Mouse (Mus musculus): ENCODE results near the gene Zfyve1.
A peak's percentile ranks its signal among the peaks of the same experiment; 100 is the strongest.
"Not testable (repeated sequence)": the region's sequence is repeated elsewhere in the genome, so short reads cannot be mapped to it uniquely, and the experiment has no call there.

Gene Zfyve1

DNA sequence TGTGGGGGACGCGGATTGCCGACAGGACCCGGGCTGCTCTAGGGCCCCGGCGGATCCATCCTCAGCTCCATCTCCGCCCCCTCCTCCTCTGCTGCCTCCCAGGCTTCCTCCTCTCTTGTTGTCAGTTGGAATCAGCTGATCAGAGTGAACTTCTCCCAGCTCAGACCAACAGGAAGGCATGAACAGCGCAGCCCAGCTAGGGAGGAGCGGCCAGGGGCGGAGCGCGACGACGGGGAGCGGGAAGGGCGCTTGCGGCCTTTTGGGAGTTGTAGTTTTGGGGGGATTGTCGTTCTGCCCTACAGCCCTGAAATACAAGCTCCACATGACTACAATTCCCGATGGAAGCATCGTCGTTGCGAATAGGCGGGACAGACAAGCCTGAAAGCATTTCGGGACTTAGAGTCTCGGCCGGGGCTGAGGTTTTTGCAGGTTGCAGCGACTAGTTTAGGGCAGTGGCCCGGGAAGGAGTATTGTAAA lies at the start of gene Zfyve1:
TSS of gene Zfyve1 (minus strand) at position 198 of the 477 bp plus-strand sequence.
- peak; percentile 100 for ATAC-seq (ENCODE audit: insufficient number of reproducible peaks, low FRiP score, low TSS enrichment)

- no peak for ATAC-seq (ENCODE audit: insufficient number of reproducible peaks, low FRiP score, low TSS enrichment)
Observed at GRCm38 (mm10) chr12:83643116-83643515, 46.1 kb upstream of the Zfyve1 start.

GRCm38 (mm10) chr12:83641233-83641632 lies 44.2 kb upstream of the Zfyve1 start:
- no peak for ATAC-seq (ENCODE audit: insufficient number of reproducible peaks, low FRiP score, low TSS enrichment)

- no peak for ATAC-seq (ENCODE audit: insufficient number of reproducible peaks, low FRiP score, low TSS enrichment)
Observed at GRCm38 (mm10) chr12:83633807-83634206, 36.8 kb upstream of the Zfyve1 start.

DNA sequence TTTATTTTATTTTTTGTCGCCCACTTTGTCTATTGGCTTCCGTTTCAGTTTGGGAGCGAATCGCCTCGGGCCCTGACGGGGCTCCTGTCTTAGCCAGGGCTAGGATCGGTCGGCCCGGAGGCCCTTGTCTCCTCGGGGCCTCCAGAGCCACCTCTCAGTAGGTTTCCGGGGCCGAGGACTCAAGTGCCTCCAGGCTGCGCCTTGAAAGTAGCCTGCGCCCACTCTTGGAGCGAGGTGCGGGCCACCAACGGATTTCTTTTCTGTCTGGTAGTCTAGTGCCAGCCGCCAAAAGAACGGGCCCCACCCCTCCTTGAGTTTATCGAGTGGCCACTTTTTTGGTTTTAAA lies 35.6 kb upstream of the Zfyve1 start:
- ATAC-seq (ENCODE audit: insufficient number of reproducible peaks, low FRiP score, low TSS enrichment), result peak; percentile 42; the same call in 1 of the 2 replicates

DNA sequence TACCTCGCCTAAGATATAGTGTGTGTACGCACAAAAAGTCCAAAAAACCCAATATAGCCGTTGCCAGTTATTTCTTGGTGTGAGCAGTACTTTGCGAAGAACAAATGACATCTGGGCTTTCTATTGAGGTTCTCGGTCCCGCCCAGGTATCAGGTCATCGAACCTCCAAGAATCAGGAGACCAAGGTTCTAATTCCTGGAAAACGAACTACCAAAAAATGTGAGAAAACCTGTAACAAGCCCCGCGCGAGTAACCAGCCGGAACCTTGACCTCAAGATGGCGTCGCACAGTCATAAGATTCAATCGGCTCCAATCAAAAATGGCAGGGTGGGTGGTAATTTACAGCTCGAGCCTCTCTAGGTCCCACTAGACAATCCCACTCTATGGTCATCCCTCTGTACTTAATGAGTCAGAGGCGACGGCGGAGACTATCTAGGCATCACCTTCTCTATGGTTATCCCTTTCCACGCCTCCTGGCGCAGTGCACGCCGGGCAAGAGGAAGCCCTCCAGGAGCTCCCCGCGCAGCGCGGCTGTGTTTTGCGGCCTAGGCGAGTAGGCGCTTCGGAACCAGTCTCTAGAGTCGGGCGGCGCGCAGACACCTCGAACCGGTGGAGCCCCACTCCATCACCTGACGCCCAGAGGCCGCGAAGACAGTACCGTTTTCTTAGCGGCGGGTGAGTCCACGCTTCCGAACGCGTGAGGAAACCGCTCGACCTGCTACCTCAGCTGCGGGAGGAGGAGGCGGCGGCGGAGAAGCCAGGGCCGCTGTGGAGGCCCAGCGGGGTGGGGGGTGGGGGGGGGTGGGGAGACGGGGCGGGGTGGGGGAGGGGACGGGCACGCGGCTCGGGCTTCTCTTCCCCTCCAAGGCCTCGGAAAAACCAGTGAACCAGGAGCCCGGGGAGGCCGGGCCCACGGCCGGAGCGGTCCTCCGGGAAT lies 35.0 kb upstream of the Zfyve1 start:
- ATAC-seq (ENCODE audit: insufficient number of reproducible peaks, low FRiP score, low TSS enrichment), result peak; percentile 100

DNA sequence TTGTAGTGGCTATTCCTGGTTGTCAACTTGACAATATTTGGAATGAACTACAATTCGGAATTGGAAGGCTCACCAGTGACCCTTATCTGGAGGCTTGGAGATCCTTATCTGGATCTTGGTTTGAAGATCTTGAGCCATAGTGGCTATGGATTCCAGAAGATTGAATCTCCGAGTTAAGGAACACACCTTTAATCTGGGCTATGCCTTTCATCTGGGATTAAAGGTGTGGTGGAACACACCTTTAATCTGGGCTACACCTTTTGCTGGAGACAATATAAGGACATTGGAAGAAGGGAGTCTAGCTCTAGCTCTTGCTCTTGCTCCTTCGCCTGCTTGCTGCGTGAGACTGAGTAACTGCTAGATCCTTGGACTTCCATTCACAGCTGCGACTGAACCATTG lies 33.9 kb upstream of the Zfyve1 start, which contains the start of gene Rbm25:
TSS of gene Rbm25 (plus strand) at position 301 of the 400 bp plus-strand sequence.
- not testable (repeated sequence) for ATAC-seq (ENCODE audit: insufficient number of reproducible peaks, low FRiP score, low TSS enrichment)

GRCm38 (mm10) chr12:83624321-83624720 lies 27.3 kb upstream of the Zfyve1 start:
- no peak for ATAC-seq (ENCODE audit: insufficient number of reproducible peaks, low FRiP score, low TSS enrichment)

DNA sequence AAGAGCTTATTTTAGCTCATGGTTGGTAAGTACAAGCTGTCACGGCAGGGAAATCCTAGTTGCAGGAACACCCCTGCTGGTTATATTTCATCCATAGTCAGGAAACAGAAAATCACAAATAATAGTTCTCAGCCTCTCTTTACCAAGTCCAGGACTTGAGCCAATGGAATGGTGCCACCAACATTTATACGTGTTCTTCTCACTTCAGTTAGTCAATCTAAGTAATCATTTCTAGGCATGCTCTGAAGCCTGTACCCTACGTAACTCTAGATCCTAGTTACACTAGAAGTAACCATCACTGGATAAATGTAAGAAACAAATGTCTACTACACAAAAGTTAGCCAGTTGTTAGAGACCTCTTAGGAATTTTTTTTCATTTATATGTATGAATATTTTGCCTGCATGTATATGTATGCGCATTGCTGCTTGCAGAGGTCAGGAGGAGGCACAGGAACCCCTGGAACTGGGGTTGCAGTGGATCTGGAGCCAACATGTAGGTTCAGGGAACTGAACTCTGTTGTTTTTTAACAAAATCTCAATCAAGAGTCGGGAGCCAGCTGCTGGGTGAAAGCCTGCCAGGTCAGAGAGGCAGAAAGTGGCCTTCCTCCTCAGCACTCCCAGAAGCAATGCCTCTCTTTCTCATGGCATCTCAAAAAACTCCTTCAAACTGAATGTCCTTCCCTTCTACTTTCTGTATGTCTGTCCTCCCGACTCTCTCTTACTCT lies 25.2 kb upstream of the Zfyve1 start:
- no peak for ATAC-seq (ENCODE audit: insufficient number of reproducible peaks, low FRiP score, low TSS enrichment)

- ATAC-seq (ENCODE audit: insufficient number of reproducible peaks, low FRiP score, low TSS enrichment), result not testable (repeated sequence)
Observed at GRCm38 (mm10) chr12:83620694-83621093, 23.7 kb upstream of the Zfyve1 start.

DNA sequence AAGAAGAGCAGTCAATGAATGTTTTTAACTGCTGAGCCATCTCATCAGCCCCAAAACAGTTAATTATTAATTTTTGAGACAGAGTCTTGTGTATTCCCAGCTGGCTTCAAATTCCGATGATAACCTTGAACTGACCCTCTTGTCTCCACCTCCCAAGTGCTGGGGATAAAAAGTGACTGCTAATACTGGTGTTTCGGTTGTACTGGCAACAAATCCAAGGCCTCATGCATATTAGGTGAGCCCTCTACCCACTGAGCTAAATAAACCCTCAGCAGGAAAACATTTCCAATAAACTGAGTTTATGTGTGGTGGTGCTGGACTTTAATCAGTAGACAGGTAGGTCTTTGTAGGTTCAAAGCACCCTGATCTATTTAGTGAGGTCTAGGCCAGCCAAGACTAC lies 22.0 kb upstream of the Zfyve1 start:
- no peak for ATAC-seq (ENCODE audit: insufficient number of reproducible peaks, low FRiP score, low TSS enrichment)

- no peak for ATAC-seq (ENCODE audit: insufficient number of reproducible peaks, low FRiP score, low TSS enrichment)
Observed at GRCm38 (mm10) chr12:83617261-83617660, 20.2 kb upstream of the Zfyve1 start.

GRCm38 (mm10) chr12:83606411-83606810 lies 9.4 kb upstream of the Zfyve1 start:
- ATAC-seq (ENCODE audit: insufficient number of reproducible peaks, low FRiP score, low TSS enrichment), result not testable (repeated sequence)

DNA sequence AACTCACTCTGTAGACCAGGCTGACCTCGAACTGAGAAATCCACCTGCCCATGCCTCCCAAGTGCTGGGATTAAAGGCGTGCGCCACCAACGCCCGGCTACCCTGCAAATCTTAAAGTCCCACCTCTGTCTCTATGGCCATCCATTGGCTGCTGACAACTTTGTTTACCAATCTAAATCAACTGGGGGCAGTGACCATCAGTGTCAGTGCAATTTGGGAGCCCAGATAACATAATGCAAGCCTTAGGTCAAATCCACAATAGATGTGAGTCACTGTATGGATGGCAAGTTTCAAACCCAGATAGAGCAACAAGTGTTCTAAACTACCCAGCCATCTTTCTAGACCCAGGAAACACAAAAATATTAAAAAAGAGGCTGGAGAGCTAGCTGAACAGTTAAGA lies 5.3 kb upstream of the Zfyve1 start:
- ATAC-seq (ENCODE audit: insufficient number of reproducible peaks, low FRiP score, low TSS enrichment), result no peak

GRCm38 (mm10) chr12:83597881-83598280 lies 859 bp upstream of the Zfyve1 start:
- no peak for ATAC-seq (ENCODE audit: insufficient number of reproducible peaks, low FRiP score, low TSS enrichment)

GRCm38 (mm10) chr12:83596191-83596954 lies 649 bp downstream of the Zfyve1 start:
- peak; percentile 20; the same call in 1 of the 2 replicates for ATAC-seq (ENCODE audit: insufficient number of reproducible peaks, low FRiP score, low TSS enrichment)

GRCm38 (mm10) chr12:83594454-83595040 lies 2.5 kb downstream of the Zfyve1 start:
- no peak for ATAC-seq (ENCODE audit: insufficient number of reproducible peaks, low FRiP score, low TSS enrichment)

DNA sequence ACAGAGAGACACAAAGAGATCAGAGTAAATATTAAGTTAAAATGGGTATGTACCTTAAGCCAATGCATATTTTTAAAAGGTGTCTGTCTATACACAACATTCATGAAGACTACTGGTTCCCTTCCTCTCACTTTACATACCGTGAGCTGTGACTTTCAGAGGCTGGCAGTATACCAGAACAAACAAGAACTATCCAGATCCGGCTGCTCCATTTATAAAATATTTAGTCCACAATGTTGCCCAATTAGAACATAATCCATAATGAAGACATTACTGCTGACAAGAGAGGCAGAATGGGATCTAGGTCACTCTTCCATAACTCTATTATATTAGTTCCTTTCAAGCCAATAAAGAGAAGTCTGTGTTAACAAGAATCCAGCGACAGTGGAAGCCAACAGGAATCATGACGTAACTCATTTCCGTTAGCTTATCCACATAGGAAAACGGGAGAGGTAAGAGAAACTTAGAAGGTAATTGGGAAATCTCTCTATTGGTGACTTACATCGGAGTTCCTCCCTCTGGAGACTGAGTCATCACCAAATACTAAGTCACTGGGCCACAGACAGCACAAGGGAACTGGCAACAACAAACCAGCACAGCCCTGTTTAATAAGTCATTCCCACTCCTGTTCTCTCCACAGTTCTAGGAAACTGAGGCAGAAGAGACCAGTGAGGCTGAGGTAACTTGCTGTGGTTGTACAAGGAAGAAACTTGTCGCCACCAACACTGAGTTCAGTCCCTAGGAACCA lies 5.1 kb downstream of the Zfyve1 start:
- no peak for ATAC-seq (ENCODE audit: insufficient number of reproducible peaks, low FRiP score, low TSS enrichment)

DNA sequence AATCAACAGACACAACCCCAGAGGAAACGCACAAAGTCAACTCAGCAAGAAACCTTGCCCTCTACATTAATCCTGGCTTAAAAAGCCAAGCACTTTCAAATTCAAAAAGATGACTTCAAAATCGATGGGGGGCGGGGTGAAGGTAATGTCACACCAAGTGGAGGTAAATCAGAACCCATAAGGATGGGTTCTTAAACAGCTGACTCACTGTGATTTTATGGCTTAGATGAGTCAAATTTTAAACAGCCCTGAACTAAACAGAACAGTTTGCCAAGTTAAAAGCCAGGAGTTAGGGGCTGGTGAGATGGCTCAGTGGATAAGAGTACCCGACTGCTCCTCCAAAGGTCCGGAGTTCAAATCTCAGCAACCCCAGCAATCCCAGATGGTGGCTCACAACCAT lies 10.4 kb downstream of the Zfyve1 start:
- no peak for ATAC-seq (ENCODE audit: insufficient number of reproducible peaks, low FRiP score, low TSS enrichment)

Measured in cerebellum, adult (tissue).